Mouse (Mus musculus): ENCODE measurements around the gene Dlg1. TPM values are rescaled to one million over a fixed set of nuclear protein-coding genes. Genes with fewer than 3 reads are reported as not detected.
A peak's percentile ranks its signal among the peaks of the same experiment; 100 is the strongest.

Dlg1 gene
- total and polyA plus RNA-seq, 2 experiments from 2014 or later, result 7.5 to 17.9 TPM

DNA sequence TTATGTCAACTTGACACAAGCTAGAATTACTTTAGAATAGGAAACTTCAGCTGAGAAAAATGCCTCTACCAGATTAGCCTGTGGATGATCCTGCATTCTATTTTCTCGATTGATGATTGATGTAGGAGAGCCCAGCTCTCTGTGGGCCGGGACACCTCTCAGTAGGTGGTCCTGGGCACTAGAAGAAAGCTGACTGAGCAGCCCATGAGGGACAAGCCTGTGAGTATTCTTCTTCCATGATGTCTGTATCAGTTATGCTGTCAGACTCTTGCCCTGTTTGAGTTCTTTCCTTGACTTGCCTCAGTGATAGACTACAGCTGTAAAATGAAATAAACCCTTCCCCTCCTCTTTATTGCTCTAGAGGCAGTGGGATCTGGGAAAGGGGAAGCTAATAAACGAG lies 74.5 kb downstream of the Dlg1 start:
- H3K9ac ChIP-seq (replicated peaks; ENCODE audit: low read depth, low read length), result no peak overlapping the region
- H3K36me3 ChIP-seq (replicated peaks; ENCODE audit: control insufficient read depth, insufficient read depth, low read length), result no peaks in the 10 kb centered on the region
- no peak for ATAC-seq (ENCODE audit: insufficient read depth, low read depth)
- no peaks in the 10 kb centered on the region for H3K9me3 ChIP-seq (replicated peaks; ENCODE audit: control insufficient read depth, low read length)
- H3K27ac ChIP-seq (ENCODE audit: low read depth), result peak overlapping the region; percentile 1; the same call in 1 of the 2 replicates
- no peak for DNase-seq (ENCODE audit: low spot score)
- H3K27me3 ChIP-seq (ENCODE audit: control insufficient read depth, insufficient read depth, low read length), result no peaks in the 10 kb centered on the region
- no peak overlapping the region for H3K4me2 ChIP-seq (ENCODE audit: low read depth, low read length)
- no peak overlapping the region for H3K4me3 ChIP-seq (ENCODE audit: low read depth, low read length)
- WGBS, result 61% methylated on average over 3 of the region's 3 CpGs
- TF ChIP-seq EP300 (IDR thresholded peaks at IDR 0.05; ENCODE audit: low read depth), result no peak
- no peak for TF ChIP-seq CTCF (IDR thresholded peaks at IDR 0.05; ENCODE audit: low read depth)
- peaks cover 4% of the 10 kb centered on the region for H3K4me1 ChIP-seq (ENCODE audit: control insufficient read depth, insufficient read depth)

DNA sequence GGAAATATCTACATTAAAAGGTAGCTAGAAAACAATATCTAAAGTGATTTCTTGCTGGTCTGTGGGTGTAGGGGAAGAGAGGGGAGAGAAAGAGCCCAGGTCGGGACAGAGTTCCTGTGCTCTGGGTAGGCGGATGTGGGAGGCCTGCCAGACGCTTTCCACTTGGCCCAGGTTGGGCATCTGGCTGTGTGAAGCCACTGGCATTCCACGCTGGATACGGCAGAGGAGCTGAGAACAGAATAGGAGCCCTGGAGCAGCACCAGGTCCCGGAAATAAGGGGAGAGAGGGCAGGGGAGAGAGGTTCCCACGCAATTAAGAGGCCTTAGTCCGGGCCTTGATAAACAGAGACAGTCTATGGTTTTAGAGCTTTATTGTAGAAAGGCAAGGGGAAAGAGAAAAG lies 77.0 kb downstream of the Dlg1 start:
- DNase-seq (ENCODE audit: low spot score), result peak; percentile 36
- 48% methylated on average over 8 of the region's 8 CpGs for WGBS
- Histone ChIP-seq H3K9me3 (replicated peaks; ENCODE audit: control insufficient read depth, low read length) (0 out of 2 replicates have a peak, but pooled peaks cover 5% of the 10 kb centered on the region), H3K27me3 (ENCODE audit: control insufficient read depth, insufficient read depth, low read length) (no peaks in the 10 kb centered on the region), H3K4me2 (ENCODE audit: low read depth, low read length) (no peak overlapping the region), H3K36me3 (replicated peaks; ENCODE audit: control insufficient read depth, insufficient read depth, low read length) (no peaks in the 10 kb centered on the region), H3K9ac (replicated peaks; ENCODE audit: low read depth, low read length) (no peak overlapping the region), H3K4me1 (ENCODE audit: control insufficient read depth, insufficient read depth) (peaks cover 4% of the 10 kb centered on the region), H3K27ac (ENCODE audit: low read depth) (peak overlapping the region; percentile 75), H3K4me3 (ENCODE audit: low read depth, low read length) (no peak overlapping the region)
- TF ChIP-seq CTCF (IDR thresholded peaks at IDR 0.05; ENCODE audit: low read depth) (no peak), EP300 (IDR thresholded peaks at IDR 0.05; ENCODE audit: low read depth) (no peak)
- peak; percentile 85 for ATAC-seq (ENCODE audit: insufficient read depth, low read depth)

DNA sequence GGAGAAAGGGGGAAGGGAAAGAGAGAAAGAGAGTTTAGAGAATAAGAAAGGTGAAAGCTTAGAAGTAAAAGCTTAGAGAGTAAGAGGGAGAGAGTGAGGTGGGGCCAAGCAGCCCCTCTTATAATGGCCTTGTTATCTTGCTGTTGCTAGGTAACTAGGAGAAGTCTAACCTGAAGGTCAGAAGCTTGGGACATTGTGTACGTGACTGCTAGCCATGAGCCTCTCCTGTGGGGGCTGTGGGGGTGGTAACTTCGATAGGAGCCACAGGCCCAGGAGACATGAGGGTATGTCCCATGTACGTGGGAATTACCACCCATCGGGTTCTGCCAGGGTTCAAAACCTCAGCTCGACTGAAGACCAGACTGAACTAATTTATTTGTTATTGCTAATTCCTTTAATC lies 77.5 kb downstream of the Dlg1 start:
- TF ChIP-seq CTCF (IDR thresholded peaks at IDR 0.05; ENCODE audit: low read depth), result no peak
- TF ChIP-seq EP300 (IDR thresholded peaks at IDR 0.05; ENCODE audit: low read depth), result peak; percentile 66; the same call in 1 of the 2 replicates
- WGBS, result 59% methylated on average over 5 of the region's 5 CpGs
- Histone ChIP-seq H3K27ac (ENCODE audit: low read depth) (peak overlapping the region; percentile 75), H3K4me3 (ENCODE audit: low read depth, low read length) (no peak overlapping the region), H3K27me3 (ENCODE audit: control insufficient read depth, insufficient read depth, low read length) (no peaks in the 10 kb centered on the region), H3K4me1 (ENCODE audit: control insufficient read depth, insufficient read depth) (peaks cover 4% of the 10 kb centered on the region), H3K9ac (replicated peaks; ENCODE audit: low read depth, low read length) (no peak overlapping the region), H3K36me3 (replicated peaks; ENCODE audit: control insufficient read depth, insufficient read depth, low read length) (no peaks in the 10 kb centered on the region), H3K4me2 (ENCODE audit: low read depth, low read length) (no peak overlapping the region), H3K9me3 (replicated peaks; ENCODE audit: control insufficient read depth, low read length) (0 out of 2 replicates have a peak, but pooled peaks cover 6% of the 10 kb centered on the region)
- ATAC-seq (ENCODE audit: insufficient read depth, low read depth) (peak; percentile 68), DNase-seq (ENCODE audit: low spot score) (peak; percentile 46)

DNA sequence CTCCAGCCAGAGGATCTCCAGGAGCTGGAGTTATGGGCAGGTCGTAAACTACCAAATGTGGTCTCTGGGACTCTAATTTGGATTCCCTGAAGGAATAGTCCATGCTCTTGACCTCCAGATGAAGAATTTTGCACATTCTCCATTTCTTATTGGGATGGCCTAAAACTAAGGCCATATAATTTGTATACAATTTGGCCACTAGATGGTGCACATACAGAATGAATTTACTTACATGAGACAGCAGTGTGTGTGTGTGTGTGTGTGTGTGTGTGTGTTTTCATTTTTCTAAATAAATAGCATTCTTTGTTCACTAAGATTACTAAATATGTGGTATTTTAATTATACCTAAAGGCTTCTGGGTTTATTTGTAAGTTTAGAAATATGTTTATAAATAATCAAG lies 87.3 kb downstream of the Dlg1 start:
- Histone ChIP-seq H3K27me3 (ENCODE audit: control insufficient read depth, insufficient read depth, low read length) (no peaks in the 10 kb centered on the region), H3K4me2 (ENCODE audit: low read depth, low read length) (no peak overlapping the region), H3K27ac (ENCODE audit: low read depth) (no peak overlapping the region), H3K9ac (replicated peaks; ENCODE audit: low read depth, low read length) (no peak overlapping the region), H3K4me3 (ENCODE audit: low read depth, low read length) (no peak overlapping the region), H3K9me3 (replicated peaks; ENCODE audit: control insufficient read depth, low read length) (no peaks in the 10 kb centered on the region), H3K36me3 (replicated peaks; ENCODE audit: control insufficient read depth, insufficient read depth, low read length) (no peaks in the 10 kb centered on the region), H3K4me1 (ENCODE audit: control insufficient read depth, insufficient read depth) (peaks cover 8% of the 10 kb centered on the region; the same call in 1 of the 2 replicates)
- TF ChIP-seq CTCF (IDR thresholded peaks at IDR 0.05; ENCODE audit: low read depth) (peak; percentile 66), EP300 (IDR thresholded peaks at IDR 0.05; ENCODE audit: low read depth) (no peak)
- DNase-seq (ENCODE audit: low spot score) (peak; percentile 37), ATAC-seq (ENCODE audit: insufficient read depth, low read depth) (no peak)
- WGBS, result 73% methylated on average over 1 of the region's 1 CpGs

DNA sequence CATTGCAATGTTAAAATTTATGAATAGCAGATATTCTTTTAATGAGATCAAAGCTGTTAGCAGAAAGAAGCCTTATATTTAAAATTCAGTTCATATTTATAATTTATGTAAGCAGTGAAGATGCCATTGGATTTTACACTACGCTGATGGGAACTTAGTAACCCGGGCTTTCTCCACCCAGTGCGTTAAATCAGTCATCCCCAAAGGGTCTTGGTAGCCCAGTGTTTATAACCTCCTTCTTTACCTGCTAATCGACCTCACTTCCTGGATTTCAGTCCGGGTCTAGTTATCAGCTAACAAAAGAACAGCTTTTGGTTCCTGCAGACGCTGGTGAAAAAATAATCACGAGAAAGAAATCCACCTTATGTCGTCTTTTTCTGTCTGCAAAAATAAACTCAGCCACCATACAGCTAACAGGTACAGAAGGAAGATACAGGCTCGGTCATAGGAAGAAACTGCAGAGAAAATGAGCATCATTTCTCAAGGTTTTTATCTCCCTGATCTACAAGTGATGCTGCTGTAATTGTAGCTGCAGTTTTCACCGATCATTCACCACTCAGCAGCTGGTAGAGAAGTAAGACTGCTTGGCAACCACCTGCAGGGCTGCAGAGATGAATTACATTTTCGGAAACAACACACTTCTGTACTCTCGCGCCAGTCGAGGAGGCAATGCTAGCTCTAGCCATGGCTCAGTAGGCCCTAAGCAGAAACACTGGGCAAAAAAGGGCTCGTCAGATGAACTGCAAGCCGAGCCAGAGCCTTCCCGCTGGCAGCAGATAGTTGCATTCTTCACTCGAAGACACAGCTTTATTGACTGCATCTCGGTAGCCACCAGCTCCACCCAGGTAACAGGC lies 91.2 kb downstream of the Dlg1 start:
- Histone ChIP-seq H3K27ac (ENCODE audit: low read depth) (0 out of 2 replicates have a peak overlapping the region, but pooled peaks have one; percentile 16), H3K4me1 (ENCODE audit: control insufficient read depth, insufficient read depth) (peaks cover 10% of the 10 kb centered on the region), H3K4me3 (ENCODE audit: low read depth, low read length) (no peak overlapping the region), H3K4me2 (ENCODE audit: low read depth, low read length) (no peak overlapping the region), H3K9ac (replicated peaks; ENCODE audit: low read depth, low read length) (no peak overlapping the region), H3K36me3 (replicated peaks; ENCODE audit: control insufficient read depth, insufficient read depth, low read length) (no peaks in the 10 kb centered on the region), H3K27me3 (ENCODE audit: control insufficient read depth, insufficient read depth, low read length) (no peaks in the 10 kb centered on the region), H3K9me3 (replicated peaks; ENCODE audit: control insufficient read depth, low read length) (no peaks in the 10 kb centered on the region)
- DNase-seq (ENCODE audit: low spot score) (no peak), ATAC-seq (ENCODE audit: insufficient read depth, low read depth) (no peak)
- no peak for TF ChIP-seq EP300 (IDR thresholded peaks at IDR 0.05; ENCODE audit: low read depth)
- TF ChIP-seq CTCF (IDR thresholded peaks at IDR 0.05; ENCODE audit: low read depth), result no peak
- 47% methylated on average over 19 of the region's 19 CpGs for WGBS

Data from heart, postnatal 0 days (tissue).